Mouse (Mus musculus) cerebellum, adult (tissue): ENCODE results near the gene Gm11938.
"Not testable (repeated sequence)": the region's sequence is repeated elsewhere in the genome, so short reads cannot be mapped to it uniquely, and the experiment has no call there.

Experiments used
- ATAC-seq: cut with Nextera tagmentation; 2 replicates; pipeline ENCODE4 v1.9.2; 2017; ENCODE audit warnings: mild to moderate bottlenecking, moderate library complexity, mixed read lengths; ENCODE audit not compliant: insufficient number of reproducible peaks, low FRiP score, low TSS enrichment

The Gm11938 gene

GRCm38 (mm10) chr11:99603208-99603607 lies at the start of gene Gm11938:
TSS of gene Gm11938 (minus strand) at chr11:99603308.
- ATAC-seq: not testable (repeated sequence)

- ATAC-seq: no peak
These were observed 47.0 kb upstream of the Gm11938 start, which contains the start of gene Gm11555 for GRCm38 (mm10) chr11:99650136-99650535. TSS of gene Gm11555 (minus strand) at chr11:99650236.

GRCm38 (mm10) chr11:99646444-99646843 lies 43.3 kb upstream of the Gm11938 start:
- no peak for ATAC-seq

- no peak for ATAC-seq
These were observed 41.2 kb upstream of the Gm11938 start for GRCm38 (mm10) chr11:99644351-99644750.

- not testable (repeated sequence) for ATAC-seq
These were observed 40.6 kb upstream of the Gm11938 start, which contains the start of gene Krtap4-7 for GRCm38 (mm10) chr11:99643635-99644139. TSS of gene Krtap4-7 (minus strand) at chr11:99644089.

- no peak for ATAC-seq
These were observed 37.8 kb upstream of the Gm11938 start for GRCm38 (mm10) chr11:99640926-99641325.

- ATAC-seq: no peak
These were observed 34.0 kb upstream of the Gm11938 start for GRCm38 (mm10) chr11:99637086-99637485.

- ATAC-seq: no peak
These were observed 31.6 kb upstream of the Gm11938 start, which contains the start of gene Krtap4-2 for GRCm38 (mm10) chr11:99634653-99635134. TSS of gene Krtap4-2 (minus strand) at chr11:99635084.

- ATAC-seq: no peak
These were observed 30.2 kb upstream of the Gm11938 start for GRCm38 (mm10) chr11:99633293-99633692.

- no peak for ATAC-seq
These were observed 27.8 kb upstream of the Gm11938 start for GRCm38 (mm10) chr11:99630890-99631289.

GRCm38 (mm10) chr11:99628138-99628537 lies 25.0 kb upstream of the Gm11938 start, which contains the start of gene Krtap4-1:
TSS of gene Krtap4-1 (minus strand) at chr11:99628238.
- no peak for ATAC-seq

- no peak for ATAC-seq
These were observed 17.2 kb upstream of the Gm11938 start, which contains the start of gene Gm11562 for GRCm38 (mm10) chr11:99620335-99620734. TSS of gene Gm11562 (minus strand) at chr11:99620435.

GRCm38 (mm10) chr11:99614796-99615363 lies 11.8 kb upstream of the Gm11938 start, which contains the start of gene Krtap2-4:
TSS of gene Krtap2-4 (minus strand) at chr11:99614846.
- no peak for ATAC-seq

- ATAC-seq: not testable (repeated sequence)
These were observed 7.0 kb upstream of the Gm11938 start, which contains the start of gene Gm11937 for GRCm38 (mm10) chr11:99610089-99610488. TSS of gene Gm11937 (minus strand) at chr11:99610189.

GRCm38 (mm10) chr11:99609126-99609525 lies 6.0 kb upstream of the Gm11938 start:
- ATAC-seq: no peak

GRCm38 (mm10) chr11:99597742-99598141 lies 5.4 kb downstream of the Gm11938 start, which contains the start of gene Krtap9-3:
TSS of gene Krtap9-3 (minus strand) at chr11:99598105.
- ATAC-seq: not testable (repeated sequence)

GRCm38 (mm10) chr11:99590981-99591380 lies 12.1 kb downstream of the Gm11938 start, which contains the start of gene Krtap1-3:
TSS of gene Krtap1-3 (minus strand) at chr11:99591339.
- no peak for ATAC-seq

- no peak for ATAC-seq
These were observed 18.0 kb downstream of the Gm11938 start for GRCm38 (mm10) chr11:99585096-99585495.

GRCm38 (mm10) chr11:99583245-99583704 lies 19.8 kb downstream of the Gm11938 start, which contains the start of gene Krtap1-4:
TSS of gene Krtap1-4 (minus strand) at chr11:99583654.
- no peak for ATAC-seq

GRCm38 (mm10) chr11:99581564-99581963 lies 21.5 kb downstream of the Gm11938 start:
- no peak for ATAC-seq

GRCm38 (mm10) chr11:99581051-99581450 lies 22.1 kb downstream of the Gm11938 start:
- ATAC-seq: no peak
